Mouse (Mus musculus) embryonic facial prominence, embryonic 11.5 days (tissue): ENCODE data around the gene Fgd5. TPM values are rescaled to one million over a fixed set of nuclear protein-coding genes. Genes with fewer than 3 reads are reported as not detected.
A peak's percentile ranks its signal among the peaks of the same experiment; 100 is the strongest.

Experiments
- ATAC-seq: fragments of 200-750 bp; cut with Nextera tagmentation; replicated peaks from 2 replicates; pipeline ENCODE4 v1.8.0; 2017; ENCODE audit warnings: low read depth; ENCODE audit not compliant: insufficient number of reproducible peaks, low FRiP score, low TSS enrichment
- DNase-seq: peaks from one replicate; pipeline ENCODE4 v3.0.0-alpha.2; 2015; ENCODE audit warnings: low spot score
- H3K27ac ChIP-seq: fragments of 300-500 bp; sonication (generic); replicated peaks from 2 replicates; pipeline ENCODE4 v1.5.1; 2014; ENCODE audit warnings: mild to moderate bottlenecking, low read depth, low read length, control low read depth
- H3K27me3 ChIP-seq: fragments of 300-500 bp; sonication (generic); 2 replicates; pipeline ENCODE4 v1.6.1; 2014; ENCODE audit warnings: mild to moderate bottlenecking, low read length, moderate library complexity, mixed read lengths; ENCODE audit not compliant: control insufficient read depth, insufficient read depth
- H3K36me3 ChIP-seq: fragments of 300-500 bp; sonication (generic); replicated peaks from 2 replicates; pipeline ENCODE4 v1.6.1; 2014; ENCODE audit warnings: low read depth, mild to moderate bottlenecking, low read length, moderate library complexity, mixed read lengths; ENCODE audit not compliant: control insufficient read depth, insufficient read depth
- H3K4me1 ChIP-seq: fragments of 300-500 bp; sonication (generic); 2 replicates; pipeline ENCODE4 v1.6.1; 2014; ENCODE audit warnings: low read length, mixed read lengths; ENCODE audit not compliant: control insufficient read depth, insufficient read depth
- H3K4me2 ChIP-seq: fragments of 300-500 bp; sonication (generic); 2 replicates; pipeline ENCODE4 v1.6.1; 2014; ENCODE audit warnings: low read depth, mild to moderate bottlenecking, control low read depth, low read length, moderate library complexity
- H3K4me3 ChIP-seq: fragments of 300-500 bp; sonication (generic); 2 replicates; pipeline ENCODE4 v1.5.1; 2014; ENCODE audit warnings: low read depth, low read length, control low read depth
- H3K9ac ChIP-seq: fragments of 300-500 bp; sonication (generic); replicated peaks from 2 replicates; pipeline ENCODE4 v1.6.1; 2014; ENCODE audit warnings: mild to moderate bottlenecking, control low read depth, low read length
- H3K9me3 ChIP-seq: fragments of 300-500 bp; sonication (generic); replicated peaks from 2 replicates; pipeline ENCODE4 v1.6.1; 2016; ENCODE audit warnings: mild to moderate bottlenecking, low read length, inconsistent platforms, mixed read lengths; ENCODE audit not compliant: control insufficient read depth
- WGBS: fragments of 180-500 bp; shearing (Covaris S2); extraction: QIAGEN DNeasy Blood & Tissue Kit; methylation state at CpG from one replicate; pipeline ENCODE4 v1.1.7; 2014; 5-methylcytosine and 5-hydroxymethylcytosine counted together
- polyA plus RNA-seq: library from polyadenylated mRNA; unstranded; fragments of >200 nt; fragmentation: Nextera tagmentation; extraction: Ambion mirVana; gene quantifications from 2 replicates; pipeline ENCODE4 v1.2.1, GENCODE M21; 2014

The Fgd5 gene
- polyA plus RNA-seq, 1 experiment from 2014 or later, result 3.8 TPM

DNA sequence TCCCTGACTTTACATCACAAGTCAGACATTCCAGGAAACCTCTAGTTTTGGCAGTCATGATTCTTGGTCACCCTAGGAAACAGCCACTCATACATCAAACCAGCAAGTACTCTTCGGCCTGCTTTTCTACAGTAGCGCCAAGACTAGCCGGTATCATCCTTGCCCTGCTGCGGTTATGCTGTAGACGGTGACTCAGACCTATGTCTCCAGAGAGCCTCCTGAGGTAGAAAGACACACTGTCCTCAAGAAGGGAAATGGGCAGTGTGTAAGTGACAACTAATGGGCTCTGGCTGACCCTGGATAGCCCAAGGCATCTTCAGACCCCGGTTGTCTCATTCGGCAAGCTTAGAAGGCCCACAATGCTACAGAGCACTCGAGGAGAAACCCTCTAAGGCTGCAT is 13.6 kb upstream of the Fgd5 start:
- no peak for DNase-seq
- Histone ChIP-seq H3K4me1 (no peaks in the 10 kb centered on the region), H3K4me3 (no peak overlapping the region), H3K36me3 (no peaks in the 10 kb centered on the region), H3K27ac (no peak overlapping the region), H3K4me2 (no peak overlapping the region), H3K27me3 (no peaks in the 10 kb centered on the region), H3K9me3 (no peaks in the 10 kb centered on the region), H3K9ac (no peak overlapping the region)
- 87% methylated on average over 8 of the region's 8 CpGs for WGBS
- no peak for ATAC-seq

DNA sequence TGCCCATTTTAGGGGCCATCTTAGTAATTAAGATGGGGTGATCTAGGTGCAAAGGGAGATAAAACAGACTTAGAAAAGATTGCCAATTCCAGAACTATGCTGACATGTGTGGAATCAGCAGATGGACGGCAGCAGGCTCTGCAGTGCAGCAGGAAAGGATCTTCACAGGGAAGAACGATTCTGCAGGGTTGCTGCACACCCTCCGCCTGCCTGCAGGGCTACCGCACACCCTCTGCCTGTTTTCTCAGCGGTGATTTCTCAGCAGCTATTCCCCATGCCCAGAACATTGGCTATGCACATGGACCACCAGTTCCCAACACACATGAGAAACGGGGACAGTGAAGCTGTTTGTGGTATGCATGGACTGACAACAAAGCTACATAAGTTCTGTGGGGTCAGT is 12.7 kb upstream of the Fgd5 start:
- Histone ChIP-seq H3K36me3 (no peaks in the 10 kb centered on the region), H3K4me1 (no peaks in the 10 kb centered on the region), H3K27me3 (no peaks in the 10 kb centered on the region), H3K4me3 (no peak overlapping the region), H3K9ac (no peak overlapping the region), H3K9me3 (no peaks in the 10 kb centered on the region), H3K4me2 (no peak overlapping the region), H3K27ac (no peak overlapping the region)
- no peak for DNase-seq
- no peak for ATAC-seq
- 49% methylated on average over 6 of the region's 6 CpGs for WGBS

DNA sequence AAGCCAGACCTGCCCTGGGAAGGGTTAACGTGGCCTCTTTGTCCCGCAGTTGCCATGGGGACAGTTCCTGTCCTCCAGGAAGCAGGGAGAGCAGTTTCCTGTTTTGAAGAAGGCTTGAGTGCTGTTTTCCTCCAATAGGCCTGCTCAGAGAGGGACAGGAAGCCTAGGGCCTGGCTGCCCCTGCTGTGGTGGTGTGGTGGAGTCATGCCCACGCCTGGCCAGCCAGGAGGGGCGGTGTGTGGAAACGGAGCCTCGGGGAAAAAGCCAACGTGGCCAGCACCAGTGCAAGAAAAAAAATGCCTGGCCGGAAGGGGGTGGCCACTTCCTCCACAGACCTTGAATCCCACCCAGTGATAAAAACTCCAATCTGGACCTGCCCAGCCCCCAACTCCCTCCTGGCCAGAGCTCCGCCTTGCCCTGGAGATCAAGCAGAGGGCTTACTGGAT is 6.5 kb upstream of the Fgd5 start:
- H3K9me3 ChIP-seq, result no peaks in the 10 kb centered on the region
- no peak overlapping the region; the same call in 1 of the 2 replicates for H3K9ac ChIP-seq
- H3K4me1 ChIP-seq, result no peaks in the 10 kb centered on the region
- no peak overlapping the region for H3K27ac ChIP-seq
- 32% methylated on average over 9 of the region's 9 CpGs for WGBS
- DNase-seq (peak; percentile 59), ATAC-seq (peak; percentile 21; the same call in 1 of the 2 replicates)
- no peaks in the 10 kb centered on the region for H3K36me3 ChIP-seq
- no peaks in the 10 kb centered on the region for H3K27me3 ChIP-seq
- no peak overlapping the region for H3K4me3 ChIP-seq
- H3K4me2 ChIP-seq, result no peak overlapping the region

DNA sequence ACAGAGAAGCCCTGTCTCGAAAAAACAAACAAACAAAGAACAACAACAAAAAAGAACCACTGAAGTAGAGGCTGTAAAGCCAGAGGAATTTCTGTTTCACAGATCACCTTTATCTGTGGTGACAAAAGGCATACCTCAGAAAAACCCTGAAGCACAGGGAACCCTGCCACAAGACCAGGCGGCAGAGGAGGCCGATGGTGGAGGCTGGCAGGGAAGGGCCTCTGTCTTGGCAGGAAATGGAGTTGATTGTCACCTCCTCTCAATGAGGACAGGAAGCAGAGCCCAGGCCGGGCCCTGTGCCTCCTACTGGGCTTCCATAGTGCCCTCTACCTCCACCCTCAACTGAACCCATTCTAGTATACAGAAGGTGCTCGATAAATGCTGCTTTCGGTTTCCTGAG is 4.7 kb upstream of the Fgd5 start:
- H3K9ac ChIP-seq, result no peak overlapping the region
- no peak overlapping the region for H3K4me2 ChIP-seq
- H3K4me1 ChIP-seq, result no peaks in the 10 kb centered on the region
- H3K36me3 ChIP-seq, result no peaks in the 10 kb centered on the region
- no peak overlapping the region for H3K27ac ChIP-seq
- 77% methylated on average over 6 of the region's 6 CpGs for WGBS
- ATAC-seq (no peak), DNase-seq (no peak)
- peaks cover 5% of the 10 kb centered on the region; the same call in 1 of the 2 replicates for H3K27me3 ChIP-seq
- no peak overlapping the region for H3K4me3 ChIP-seq
- no peaks in the 10 kb centered on the region for H3K9me3 ChIP-seq

DNA sequence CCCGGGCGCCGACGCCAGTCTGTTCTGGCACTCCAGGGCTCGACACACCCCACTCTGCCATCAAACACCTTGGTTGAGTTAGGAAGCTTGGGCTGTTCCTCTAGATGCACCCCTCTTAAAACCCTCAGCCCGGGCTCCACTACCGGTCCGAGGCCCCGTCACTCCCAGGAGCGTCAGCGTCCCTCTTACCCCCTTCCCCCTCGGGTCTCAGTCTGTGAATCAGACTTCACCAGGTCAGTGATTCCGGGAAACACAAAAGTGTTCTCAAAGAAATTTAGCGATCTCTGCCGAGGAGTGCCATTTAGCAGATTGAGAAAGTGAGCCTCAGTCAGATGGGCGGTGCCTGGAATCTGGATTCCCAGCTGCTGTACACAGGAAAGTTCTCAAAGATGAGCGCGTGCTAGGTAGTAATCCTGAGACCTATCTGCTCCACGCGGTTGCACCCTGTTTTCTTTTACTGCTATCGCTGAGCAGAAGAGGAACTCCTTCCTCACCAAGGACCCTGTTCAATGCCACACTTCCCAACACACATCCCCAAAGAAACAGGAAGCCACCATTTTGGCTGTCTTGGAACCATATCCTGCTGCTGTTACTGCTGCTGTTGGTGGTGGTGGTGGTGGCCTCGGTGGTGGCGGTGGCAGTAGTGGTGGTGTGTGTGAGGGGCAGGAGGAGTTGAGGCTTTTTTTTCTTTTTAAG is 771 bp downstream of the Fgd5 start:
- H3K27ac ChIP-seq, result no peak overlapping the region
- peak overlapping the region; percentile 70 for H3K9ac ChIP-seq
- H3K9me3 ChIP-seq, result no peaks in the 10 kb centered on the region
- 0 out of 2 replicates have a peak, but pooled peaks cover 5% of the 10 kb centered on the region for H3K4me1 ChIP-seq
- 8% methylated on average over 23 of the region's 23 CpGs for WGBS
- DNase-seq (peak; percentile 8), ATAC-seq (no peak)
- H3K4me3 ChIP-seq, result peak overlapping the region; percentile 61
- peaks cover 10% of the 10 kb centered on the region; the same call in 1 of the 2 replicates for H3K27me3 ChIP-seq
- no peaks in the 10 kb centered on the region for H3K36me3 ChIP-seq
- H3K4me2 ChIP-seq, result peak overlapping the region; percentile 97

DNA sequence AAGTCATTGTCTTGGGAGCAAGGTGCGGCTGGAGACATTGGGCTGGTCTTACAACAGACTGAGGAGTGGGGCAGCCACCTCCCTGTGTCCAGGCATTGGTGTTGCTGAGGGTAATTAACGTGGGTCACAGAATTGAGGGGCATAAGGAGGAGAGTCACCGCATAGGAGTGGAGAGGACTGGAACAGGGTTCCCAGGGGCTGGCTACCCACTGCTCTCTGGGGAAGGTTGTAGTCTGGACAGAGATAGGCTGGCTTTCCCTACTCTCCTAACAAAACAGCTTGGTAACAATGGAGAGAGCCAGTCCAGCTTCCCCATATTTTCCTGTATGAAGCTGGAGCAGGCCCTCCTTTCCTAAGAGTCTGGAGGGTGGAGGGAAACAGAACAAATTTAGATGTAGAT is 1.3 kb downstream of the Fgd5 start:
- Histone ChIP-seq H3K36me3 (no peaks in the 10 kb centered on the region), H3K9me3 (no peaks in the 10 kb centered on the region), H3K27me3 (peaks cover 10% of the 10 kb centered on the region; the same call in 1 of the 2 replicates), H3K4me2 (no peak overlapping the region), H3K4me3 (no peak overlapping the region), H3K4me1 (0 out of 2 replicates have a peak, but pooled peaks cover 5% of the 10 kb centered on the region), H3K9ac (no peak overlapping the region), H3K27ac (no peak overlapping the region)
- no peak for DNase-seq
- no peak for ATAC-seq
- WGBS, result 59% methylated on average over 3 of the region's 3 CpGs

DNA sequence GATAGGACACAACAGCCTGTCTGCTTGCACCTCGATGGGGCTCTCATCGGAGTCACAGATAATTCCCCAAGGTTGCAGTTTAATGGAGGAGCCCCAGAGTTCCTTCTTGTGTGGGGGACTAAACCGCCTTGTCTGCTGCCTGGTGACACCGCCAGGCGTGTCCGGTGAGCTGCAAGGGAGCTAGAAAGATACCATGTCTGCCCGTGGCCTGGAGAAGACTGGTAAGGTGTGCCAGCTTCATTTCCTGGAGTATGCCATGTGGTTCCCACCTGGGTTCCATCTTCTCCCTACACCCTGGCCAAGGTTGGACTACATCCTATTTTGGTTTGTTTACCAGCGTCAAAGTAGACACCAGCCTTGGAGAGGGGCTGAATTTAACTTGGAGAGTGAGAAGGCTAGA is 11.4 kb downstream of the Fgd5 start:
- Histone ChIP-seq H3K4me1 (no peaks in the 10 kb centered on the region), H3K36me3 (no peaks in the 10 kb centered on the region), H3K27me3 (no peaks in the 10 kb centered on the region), H3K4me3 (no peak overlapping the region), H3K9me3 (no peaks in the 10 kb centered on the region), H3K9ac (no peak overlapping the region), H3K27ac (no peak overlapping the region), H3K4me2 (no peak overlapping the region)
- 91% methylated on average over 8 of the region's 8 CpGs for WGBS
- ATAC-seq, result no peak
- DNase-seq, result no peak

DNA sequence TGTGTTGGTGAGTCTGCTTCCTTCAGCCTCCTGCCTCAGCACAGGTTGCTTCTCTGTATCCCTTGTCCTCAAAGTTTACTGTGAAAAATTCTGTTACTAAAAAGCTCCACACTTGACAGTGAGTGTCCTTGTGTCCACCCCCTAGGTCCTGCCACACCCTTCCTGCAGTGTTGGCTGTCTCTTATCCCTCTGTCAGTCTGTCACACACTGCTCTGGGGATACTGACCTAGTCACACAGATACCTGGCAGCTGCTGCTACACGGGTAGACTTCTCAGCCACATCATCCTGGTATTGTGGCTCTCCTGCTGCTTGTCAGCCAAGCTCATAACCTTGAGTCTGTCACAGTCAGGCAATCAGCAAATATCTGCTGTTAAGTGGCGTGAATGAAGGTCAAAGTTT is 14.1 kb downstream of the Fgd5 start:
- 90% methylated on average over 2 of the region's 2 CpGs for WGBS

More for the DNA sequence above, 14.1 kb downstream of the Fgd5 start:
- H3K4me3 ChIP-seq, result no peak overlapping the region
- no peak overlapping the region for H3K27ac ChIP-seq
- no peak overlapping the region for H3K9ac ChIP-seq
- ATAC-seq, result no peak
- no peak for DNase-seq
- H3K27me3 ChIP-seq, result no peaks in the 10 kb centered on the region
- H3K4me1 ChIP-seq, result no peaks in the 10 kb centered on the region
- no peak overlapping the region for H3K4me2 ChIP-seq
- no peaks in the 10 kb centered on the region for H3K36me3 ChIP-seq
- no peaks in the 10 kb centered on the region for H3K9me3 ChIP-seq
